Mouse (Mus musculus): Measurements from ENCODE around the gene Hist1h4d. TPM values are rescaled to one million over a fixed set of nuclear protein-coding genes. Genes with fewer than 3 reads are reported as not detected.
A peak's percentile ranks its signal among the peaks of the same experiment; 100 is the strongest.
"Not testable (repeated sequence)": the region's sequence is repeated elsewhere in the genome, so short reads cannot be mapped to it uniquely, and the experiment has no call there.

The Hist1h4d gene
- polyA plus RNA-seq, 2 experiments = 8.6 to 152 TPM

GRCm38 (mm10) chr13:23620733-23621531 lies 39.5 kb downstream of the Hist1h4d start, which contains the start of gene Hist1h2be:
Gene Hist1h2be, minus strand, starts transcription at chr13:23621124.
- H3K9ac ChIP-seq (replicated peaks) = peak within 1 kb of the TSS; percentile 98
- peaks cover 3% of the 10 kb centered on the region for H3K27me3 ChIP-seq (ENCODE audit: control insufficient read depth, insufficient read depth, low read length)
- ATAC-seq (ENCODE audit: insufficient read depth) = peak; percentile 71
- DNase-seq (ENCODE audit: low read depth in 3 of 3, low spot score in 3 of 3) = peak; percentile 90 to 96 (median 93)
- peak; percentile 12; the same call in 1 of the 2 replicates for TF ChIP-seq EP300 (IDR thresholded peaks at IDR 0.05; ENCODE audit: low read depth)
- no peak for TF ChIP-seq CTCF (IDR thresholded peaks at IDR 0.05; ENCODE audit: low read depth)
- H3K4me2 ChIP-seq (ENCODE audit: low read depth) = peak within 1 kb of the TSS; percentile 95
- no peaks in the 10 kb centered on the region for H3K36me3 ChIP-seq (replicated peaks; ENCODE audit: control insufficient read depth, insufficient read depth, low read depth)
- peak within 1 kb of the TSS; percentile 99 for H3K27ac ChIP-seq
- peaks cover 12 to 16% of the 10 kb centered on the region in 2 experiments for H3K4me1 ChIP-seq (replicated peaks; ENCODE audit: control insufficient read depth in 2 of 2, insufficient read depth in 2 of 2, low read length in 1 of 2)
- H3K9me3 ChIP-seq (ENCODE audit: control insufficient read depth, low read length) = no peaks in the 10 kb centered on the region
- WGBS (ENCODE audit: insufficient replicate concordance) = under 1% methylated on average over 27 of the region's 27 CpGs
- peak within 1 kb of the TSS; percentile 71 to 90 for H3K4me3 ChIP-seq (ENCODE audit: insufficient read depth in 1 of 2, low read depth in 2 of 2, low read length in 2 of 2)

DNA sequence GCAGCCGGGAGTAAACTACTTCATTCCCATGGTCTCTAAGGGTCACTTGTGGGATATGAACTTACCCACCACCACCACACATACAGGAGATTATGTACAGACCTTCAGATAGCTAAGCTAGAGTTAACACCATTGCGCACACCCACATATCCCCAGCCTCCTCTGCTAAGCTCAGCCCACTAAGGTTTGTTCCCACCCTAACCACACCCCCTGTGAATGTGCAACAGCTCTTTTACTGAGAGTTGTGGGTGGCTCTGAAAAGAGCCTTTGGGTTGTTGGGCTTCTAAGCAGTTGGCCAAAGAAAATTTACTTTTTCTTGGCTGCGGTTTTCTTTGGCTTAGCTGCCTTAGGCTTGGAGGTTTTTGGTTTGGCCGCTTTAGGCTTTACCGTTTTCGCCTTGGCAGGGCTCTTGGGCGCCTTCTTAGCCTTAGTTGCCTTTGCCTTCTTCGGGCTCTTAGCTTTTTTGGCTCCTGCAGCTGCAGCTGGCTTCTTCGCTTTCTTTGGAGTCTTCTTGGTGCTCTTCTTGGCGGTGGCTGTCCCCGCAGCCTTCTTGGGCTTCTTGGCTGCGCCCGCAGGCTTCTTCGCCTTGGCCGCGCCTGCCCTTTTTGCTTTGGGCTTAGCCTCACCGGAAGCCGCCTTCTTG lies 40.3 kb downstream of the Hist1h4d start:
- Histone ChIP-seq H3K4me1 (replicated peaks; ENCODE audit: control insufficient read depth in 2 of 2, insufficient read depth in 2 of 2, low read length in 1 of 2) (peaks cover 12 to 16% of the 10 kb centered on the region in 2 experiments), H3K4me3 (ENCODE audit: insufficient read depth in 1 of 2, low read depth in 2 of 2, low read length in 2 of 2) (peak overlapping the region; percentile 71 to 90), H3K36me3 (replicated peaks; ENCODE audit: control insufficient read depth, insufficient read depth, low read depth) (no peaks in the 10 kb centered on the region), H3K4me2 (ENCODE audit: low read depth) (peak overlapping the region; percentile 95), H3K9me3 (ENCODE audit: control insufficient read depth, low read length) (no peaks in the 10 kb centered on the region), H3K27ac (peak overlapping the region; percentile 99), H3K27me3 (ENCODE audit: control insufficient read depth, insufficient read depth, low read length) (peaks cover 6% of the 10 kb centered on the region), H3K9ac (replicated peaks) (peak overlapping the region; percentile 98)
- peak; percentile 79 for ATAC-seq (ENCODE audit: insufficient read depth)
- peak; percentile 83 to 92 (median 85) for DNase-seq (ENCODE audit: low read depth in 3 of 3, low spot score in 3 of 3)
- under 1% methylated on average over 18 of the region's 18 CpGs for WGBS (ENCODE audit: insufficient replicate concordance)
- TF ChIP-seq CTCF (IDR thresholded peaks at IDR 0.05; ENCODE audit: low read depth) = no peak
- TF ChIP-seq EP300 (IDR thresholded peaks at IDR 0.05; ENCODE audit: low read depth) = peak; percentile 38

DNA sequence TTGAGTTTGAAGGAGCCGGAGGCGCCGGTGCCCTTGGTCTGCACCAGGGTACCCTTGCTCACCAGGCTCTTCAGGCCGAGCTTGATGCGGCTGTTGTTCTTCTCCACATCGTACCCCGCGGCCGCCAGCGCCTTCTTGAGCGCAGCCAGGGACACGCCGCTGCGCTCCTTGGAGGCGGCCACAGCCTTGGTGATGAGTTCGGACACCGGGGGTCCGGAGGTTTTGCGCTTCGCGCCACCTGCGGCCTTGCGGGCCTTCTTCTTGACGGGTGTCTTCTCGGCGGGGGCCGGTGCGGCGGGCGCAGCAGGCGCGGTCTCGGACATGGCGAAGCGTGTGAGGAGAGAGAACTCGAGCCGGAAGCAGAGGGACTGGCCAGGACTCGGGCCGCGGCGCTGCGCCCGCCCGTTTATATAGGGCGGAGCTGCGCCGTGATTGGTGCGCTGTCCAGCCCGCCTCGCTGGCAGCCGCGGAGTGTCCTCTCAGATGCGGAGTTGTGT lies 40.8 kb downstream of the Hist1h4d start, which contains the start of gene Hist1h1e:
Gene Hist1h1e, minus strand, starts transcription at position 384 of the 497 bp plus-strand sequence.
- DNase-seq (ENCODE audit: low read depth in 3 of 3, low spot score in 3 of 3) (peak; percentile 79 to 80 (median 79)), ATAC-seq (ENCODE audit: insufficient read depth) (peak; percentile 77)
- peak within 1 kb of the TSS; percentile 71 to 90 for H3K4me3 ChIP-seq (ENCODE audit: insufficient read depth in 1 of 2, low read depth in 2 of 2, low read length in 2 of 2)
- H3K4me1 ChIP-seq (replicated peaks; ENCODE audit: control insufficient read depth in 2 of 2, insufficient read depth in 2 of 2, low read length in 1 of 2) = peaks cover 12 to 16% of the 10 kb centered on the region in 2 experiments
- peak within 1 kb of the TSS; percentile 95 for H3K4me2 ChIP-seq (ENCODE audit: low read depth)
- WGBS (ENCODE audit: insufficient replicate concordance) = under 1% methylated on average over 47 of the region's 53 CpGs
- TF ChIP-seq EP300 (IDR thresholded peaks at IDR 0.05; ENCODE audit: low read depth) = peak; percentile 72
- H3K9me3 ChIP-seq (ENCODE audit: control insufficient read depth, low read length); H3K36me3 ChIP-seq (replicated peaks; ENCODE audit: control insufficient read depth, insufficient read depth, low read depth); H3K27me3 ChIP-seq (ENCODE audit: control insufficient read depth, insufficient read depth, low read length): not testable (repeated sequence)
- peak within 1 kb of the TSS; percentile 98 for H3K9ac ChIP-seq (replicated peaks)
- peak within 1 kb of the TSS; percentile 99 for H3K27ac ChIP-seq

DNA sequence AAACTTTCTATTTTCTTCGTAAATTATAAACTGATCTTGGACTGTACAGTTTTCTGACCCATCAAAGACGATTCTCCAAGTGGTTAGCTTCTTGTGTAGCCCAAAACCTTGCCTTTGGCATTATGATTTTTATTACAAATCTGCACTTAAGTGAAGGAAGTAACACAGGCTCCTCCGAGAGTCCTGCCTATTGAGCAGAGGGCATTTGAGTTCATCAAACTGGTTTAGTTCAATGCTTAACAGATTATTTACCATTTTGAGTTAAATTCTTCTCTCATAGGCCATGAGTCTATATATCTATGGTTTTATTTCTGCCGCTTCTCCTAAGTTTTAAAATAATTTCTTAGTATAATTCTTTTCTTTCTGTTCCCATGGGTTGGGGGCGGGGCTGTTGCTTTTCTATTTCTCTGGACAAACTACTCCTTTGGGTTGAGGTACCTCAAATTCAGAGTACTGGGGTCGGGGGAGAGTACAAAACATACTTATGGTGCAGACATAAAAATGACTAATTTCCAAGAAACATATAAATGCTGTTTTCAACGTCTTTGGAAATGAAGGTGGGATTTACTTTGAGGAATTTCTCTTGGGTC lies 41.6 kb downstream of the Hist1h4d start:
- ATAC-seq (ENCODE audit: insufficient read depth) = no peak
- 21% methylated on average over 7 of the region's 7 CpGs for WGBS (ENCODE audit: insufficient replicate concordance)
- Histone ChIP-seq H3K4me3 (ENCODE audit: insufficient read depth in 1 of 2, low read depth in 2 of 2, low read length in 2 of 2) (peak overlapping the region in 1 of 2 experiments; percentile 71; a peak in 2 of 4 replicates), H3K4me2 (ENCODE audit: low read depth) (peak overlapping the region; percentile 95), H3K27ac (peak overlapping the region; percentile 99), H3K9ac (replicated peaks) (peak overlapping the region; percentile 98), H3K27me3 (ENCODE audit: control insufficient read depth, insufficient read depth, low read length) (peaks cover 7% of the 10 kb centered on the region), H3K4me1 (replicated peaks; ENCODE audit: control insufficient read depth in 2 of 2, insufficient read depth in 2 of 2, low read length in 1 of 2) (peaks cover 12 to 16% of the 10 kb centered on the region in 2 experiments), H3K36me3 (replicated peaks; ENCODE audit: control insufficient read depth, insufficient read depth, low read depth) (no peaks in the 10 kb centered on the region), H3K9me3 (ENCODE audit: control insufficient read depth, low read length) (no peaks in the 10 kb centered on the region)
- TF ChIP-seq EP300 (IDR thresholded peaks at IDR 0.05; ENCODE audit: low read depth) = no peak
- no peak for TF ChIP-seq CTCF (IDR thresholded peaks at IDR 0.05; ENCODE audit: low read depth)
- DNase-seq (ENCODE audit: low read depth in 3 of 3, low spot score in 3 of 3) = peak in 1 of 3 experiments; percentile 37

Measured in liver, embryonic 14.5 days (tissue).